Mouse (Mus musculus) midbrain, embryonic 16.5 days (tissue): ENCODE results near the gene Sectm1b. TPM values are rescaled to one million over a fixed set of nuclear protein-coding genes. Genes with fewer than 3 reads are reported as not detected.
"Not testable (repeated sequence)": the region's sequence is repeated elsewhere in the genome, so short reads cannot be mapped to it uniquely, and the experiment has no call there.

Source experiments
- ATAC-seq: fragments of 200-750 bp; cut with Nextera tagmentation; 2 replicates; pipeline ENCODE4 v1.8.0; 2017; ENCODE audit warnings: moderate TSS enrichment
- H3K27ac ChIP-seq: fragments of 300-500 bp; sonication (generic); 2 replicates; pipeline ENCODE4 v1.5.1; 2014; ENCODE audit warnings: mild to moderate bottlenecking, low read length, mixed read lengths
- H3K27me3 ChIP-seq: fragments of 300-500 bp; sonication (generic); 2 replicates; pipeline ENCODE4 v1.6.1; 2014; ENCODE audit warnings: low read depth, low read length, mixed read lengths; ENCODE audit not compliant: control insufficient read depth, insufficient read depth
- H3K36me3 ChIP-seq: fragments of 300-500 bp; sonication (generic); 2 replicates; pipeline ENCODE4 v1.6.1; 2014; ENCODE audit warnings: mild to moderate bottlenecking, low read length, moderate library complexity, mixed read lengths; ENCODE audit not compliant: control insufficient read depth, insufficient read depth
- H3K4me1 ChIP-seq: fragments of 300-500 bp; sonication (generic); 2 replicates; pipeline ENCODE4 v1.6.1; 2014; ENCODE audit warnings: mild to moderate bottlenecking, low read length, mixed read lengths; ENCODE audit not compliant: control insufficient read depth, insufficient read depth
- H3K4me2 ChIP-seq: fragments of 300-500 bp; sonication (generic); 2 replicates; pipeline ENCODE4 v1.6.1; 2014; ENCODE audit warnings: mild to moderate bottlenecking, low read length, mixed read lengths
- H3K4me3 ChIP-seq: fragments of 300-500 bp; sonication (generic); 2 replicates; pipeline ENCODE4 v1.5.1; 2014; ENCODE audit warnings: low read depth, mild to moderate bottlenecking, low read length, moderate library complexity, mixed read lengths
- H3K9ac ChIP-seq: fragments of 300-500 bp; sonication (generic); 2 replicates; pipeline ENCODE4 v1.6.1; 2014; ENCODE audit warnings: low read depth, low read length, mixed read lengths
- H3K9me3 ChIP-seq: fragments of 300-500 bp; sonication (generic); replicated peaks from 2 replicates; pipeline ENCODE4 v1.6.1; 2014; ENCODE audit warnings: mild to moderate bottlenecking, low read length, mixed read lengths; ENCODE audit not compliant: control insufficient read depth, poor library complexity, severe bottlenecking
- WGBS: fragments of 180-500 bp; shearing (Covaris S2); extraction: QIAGEN DNeasy Blood & Tissue Kit; methylation state at CpG from one replicate; pipeline ENCODE4 v1.1.7; 2014; 5-methylcytosine and 5-hydroxymethylcytosine counted together
- polyA plus RNA-seq: library from polyadenylated mRNA; unstranded; fragments of >200 nt; fragmentation: Nextera tagmentation; extraction: Ambion mirVana; gene quantifications from 2 replicates; pipeline ENCODE4 v1.2.1, GENCODE M21; 2015

Sectm1b gene
- polyA plus RNA-seq, 1 experiment from 2014 or later = not detected

DNA sequence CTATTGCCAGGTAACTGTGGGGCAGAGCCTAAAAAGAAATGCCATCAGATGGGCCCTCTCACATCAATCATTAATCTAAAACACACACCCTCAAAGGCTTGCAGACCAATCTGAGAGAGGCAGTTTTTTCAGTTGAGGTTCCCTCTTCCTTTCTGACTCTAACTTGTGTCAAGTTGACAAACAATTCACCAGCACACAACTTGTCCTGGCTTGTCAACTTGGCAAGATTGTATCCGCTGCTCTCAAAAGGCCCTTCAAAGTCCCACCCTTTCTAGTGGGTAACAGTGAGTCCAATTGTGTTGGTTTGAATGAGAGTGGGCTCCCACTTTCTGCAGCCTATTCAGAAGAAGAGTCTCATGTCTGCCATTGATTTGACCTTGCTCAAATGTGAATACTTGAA, 18.1 kb downstream of the Sectm1b start:
- Histone ChIP-seq H3K27me3 (no peaks in the 10 kb centered on the region; the same call in 1 of the 2 replicates), H3K36me3 (no peaks in the 10 kb centered on the region), H3K4me1 (no peaks in the 10 kb centered on the region), H3K4me3 (no peak overlapping the region), H3K27ac (no peak overlapping the region), H3K9ac (no peak overlapping the region), H3K9me3 (no peaks in the 10 kb centered on the region), H3K4me2 (no peak overlapping the region)
- 44% methylated on average over 1 of the region's 1 CpGs for WGBS
- ATAC-seq = no peak

DNA sequence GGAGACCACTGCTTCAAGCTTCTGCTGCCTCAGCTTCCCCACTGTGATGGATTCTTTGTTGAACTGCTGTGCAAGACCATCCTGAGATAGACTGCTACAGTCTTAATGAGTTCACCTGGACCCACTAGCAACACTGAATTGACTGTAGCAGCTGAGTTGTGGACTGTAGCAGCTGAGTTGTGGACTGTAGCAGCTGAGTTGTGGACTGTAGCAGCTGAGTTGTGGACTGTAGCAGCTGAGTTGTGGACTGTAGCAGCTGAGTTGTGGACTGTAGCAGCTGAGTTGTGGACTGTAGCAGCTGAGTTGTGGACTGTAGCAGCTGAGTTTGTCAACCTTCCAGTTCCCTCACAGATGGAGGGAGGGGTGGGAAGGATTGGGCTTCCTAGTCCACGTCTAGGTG, 20.3 kb downstream of the Sectm1b start:
- H3K4me2 ChIP-seq, H3K36me3 ChIP-seq, H3K27me3 ChIP-seq, H3K9me3 ChIP-seq, ATAC-seq, H3K4me3 ChIP-seq, H3K27ac ChIP-seq, H3K4me1 ChIP-seq, H3K9ac ChIP-seq: not testable (repeated sequence)
- 40% methylated on average over 1 of the region's 1 CpGs for WGBS

DNA sequence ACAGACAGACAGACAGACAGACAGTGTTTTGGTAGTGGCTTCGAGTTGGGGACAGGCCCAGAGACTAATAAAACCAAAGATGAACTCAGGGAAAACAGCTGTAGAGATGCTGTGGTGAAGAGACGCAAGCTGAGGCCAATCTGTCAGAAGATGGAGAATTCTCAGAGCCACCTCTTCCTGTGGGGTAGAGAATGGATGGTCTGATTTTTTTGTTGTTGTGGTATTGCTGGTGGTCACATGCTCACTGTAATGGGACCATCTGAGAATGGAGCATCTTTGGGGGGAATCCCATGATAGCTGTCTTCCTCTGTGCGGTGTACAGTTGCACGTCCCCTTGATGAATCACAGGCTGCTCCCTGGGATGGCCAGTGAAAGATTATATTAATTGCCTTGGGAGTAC, 20.9 kb downstream of the Sectm1b start:
- WGBS = 84% methylated on average over 4 of the region's 4 CpGs

DNA sequence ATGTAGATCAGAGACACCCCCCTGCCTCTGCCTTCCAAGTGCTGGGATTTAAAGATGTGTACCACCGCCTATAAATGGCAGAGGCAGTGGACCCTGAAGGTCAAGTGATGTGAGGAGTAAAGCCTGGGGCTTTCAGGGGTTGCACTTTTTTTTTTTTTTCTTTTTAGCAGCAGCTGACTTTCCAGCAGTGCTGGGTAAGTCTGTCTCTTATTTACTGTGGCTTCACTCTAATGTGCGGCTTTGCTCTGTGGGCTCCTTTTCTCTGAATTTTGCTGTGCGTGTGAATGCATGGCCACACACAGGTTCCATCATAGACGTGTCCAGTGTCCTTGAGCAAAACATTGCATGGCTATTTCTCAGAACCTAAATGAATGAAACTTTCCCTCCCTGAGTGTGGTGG, 21.7 kb downstream of the Sectm1b start:
- WGBS = 67% methylated on average over 4 of the region's 4 CpGs
- H3K4me2 ChIP-seq = no peak overlapping the region
- ATAC-seq = no peak

More for the DNA sequence above, 20.9 kb downstream of the Sectm1b start:
- H3K4me1 ChIP-seq = no peaks in the 10 kb centered on the region
- ATAC-seq = no peak
- no peak overlapping the region for H3K4me2 ChIP-seq
- no peak overlapping the region for H3K9ac ChIP-seq
- H3K27me3 ChIP-seq = no peaks in the 10 kb centered on the region; the same call in 1 of the 2 replicates
- H3K36me3 ChIP-seq = no peaks in the 10 kb centered on the region
- H3K4me3 ChIP-seq = no peak overlapping the region
- no peak overlapping the region for H3K27ac ChIP-seq
- no peaks in the 10 kb centered on the region for H3K9me3 ChIP-seq

DNA sequence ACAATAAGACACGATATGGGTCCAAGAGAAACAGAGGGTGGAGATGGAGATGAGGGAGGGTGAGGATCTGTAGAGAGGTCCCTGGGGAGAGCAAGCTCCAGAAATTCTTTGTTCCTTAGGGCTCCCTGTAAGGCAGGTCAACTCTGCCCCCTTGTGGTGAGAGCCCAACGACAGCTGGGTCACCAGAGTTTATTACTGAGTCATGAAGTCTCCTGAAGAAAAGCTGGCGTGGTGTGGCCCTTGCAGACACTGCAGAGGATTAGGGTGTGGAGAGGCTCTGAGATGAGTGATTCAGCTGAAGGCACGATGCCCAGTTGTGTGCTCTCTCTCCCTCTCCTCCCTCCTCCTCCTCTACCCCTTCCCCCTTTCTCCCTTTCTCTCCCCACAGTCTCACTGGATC, 22.2 kb downstream of the Sectm1b start:
- Histone ChIP-seq H3K36me3 (no peaks in the 10 kb centered on the region), H3K4me1 (no peaks in the 10 kb centered on the region), H3K9ac (no peak overlapping the region), H3K27me3 (no peaks in the 10 kb centered on the region), H3K4me2 (no peak overlapping the region), H3K27ac (no peak overlapping the region), H3K4me3 (no peak overlapping the region), H3K9me3 (no peaks in the 10 kb centered on the region)
- ATAC-seq = no peak
- WGBS = 5% methylated on average over 4 of the region's 4 CpGs

More for the DNA sequence above, 21.7 kb downstream of the Sectm1b start:
- Histone ChIP-seq H3K4me3 (no peak overlapping the region), H3K9me3 (no peaks in the 10 kb centered on the region), H3K36me3 (no peaks in the 10 kb centered on the region), H3K9ac (no peak overlapping the region), H3K4me1 (no peaks in the 10 kb centered on the region), H3K27ac (no peak overlapping the region), H3K27me3 (no peaks in the 10 kb centered on the region)

DNA sequence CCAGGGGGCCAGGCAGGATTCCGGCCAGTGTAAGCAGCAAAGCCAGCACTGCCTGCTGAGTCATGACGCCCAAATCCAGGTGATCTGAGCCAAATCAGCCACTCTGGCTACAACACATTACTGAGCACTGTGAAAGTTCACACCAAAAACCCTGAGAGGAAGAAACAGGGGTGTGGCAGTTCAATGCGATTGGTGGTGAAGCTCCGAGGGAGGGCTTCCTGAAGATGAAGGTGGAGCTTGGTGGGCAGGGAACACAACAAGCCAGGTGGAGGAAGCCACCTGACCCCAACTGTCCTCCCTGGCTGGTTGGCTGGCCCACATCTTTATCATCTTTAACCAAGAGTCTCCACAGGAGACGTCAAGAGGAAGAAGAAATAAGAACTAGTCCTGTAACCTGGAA, 24.1 kb downstream of the Sectm1b start, which contains the start of gene Cd7:
TSS of gene Cd7 (minus strand) at position 117 of the 400 bp plus-strand sequence.
- Histone ChIP-seq H3K4me3 (no peak within 1 kb of the TSS), H3K36me3 (no peaks in the 10 kb centered on the region), H3K9ac (no peak within 1 kb of the TSS), H3K9me3 (no peaks in the 10 kb centered on the region), H3K4me1 (no peaks in the 10 kb centered on the region), H3K27ac (no peak within 1 kb of the TSS), H3K27me3 (no peaks in the 10 kb centered on the region), H3K4me2 (no peak within 1 kb of the TSS)
- ATAC-seq = no peak
- 74% methylated on average over 5 of the region's 5 CpGs for WGBS

DNA sequence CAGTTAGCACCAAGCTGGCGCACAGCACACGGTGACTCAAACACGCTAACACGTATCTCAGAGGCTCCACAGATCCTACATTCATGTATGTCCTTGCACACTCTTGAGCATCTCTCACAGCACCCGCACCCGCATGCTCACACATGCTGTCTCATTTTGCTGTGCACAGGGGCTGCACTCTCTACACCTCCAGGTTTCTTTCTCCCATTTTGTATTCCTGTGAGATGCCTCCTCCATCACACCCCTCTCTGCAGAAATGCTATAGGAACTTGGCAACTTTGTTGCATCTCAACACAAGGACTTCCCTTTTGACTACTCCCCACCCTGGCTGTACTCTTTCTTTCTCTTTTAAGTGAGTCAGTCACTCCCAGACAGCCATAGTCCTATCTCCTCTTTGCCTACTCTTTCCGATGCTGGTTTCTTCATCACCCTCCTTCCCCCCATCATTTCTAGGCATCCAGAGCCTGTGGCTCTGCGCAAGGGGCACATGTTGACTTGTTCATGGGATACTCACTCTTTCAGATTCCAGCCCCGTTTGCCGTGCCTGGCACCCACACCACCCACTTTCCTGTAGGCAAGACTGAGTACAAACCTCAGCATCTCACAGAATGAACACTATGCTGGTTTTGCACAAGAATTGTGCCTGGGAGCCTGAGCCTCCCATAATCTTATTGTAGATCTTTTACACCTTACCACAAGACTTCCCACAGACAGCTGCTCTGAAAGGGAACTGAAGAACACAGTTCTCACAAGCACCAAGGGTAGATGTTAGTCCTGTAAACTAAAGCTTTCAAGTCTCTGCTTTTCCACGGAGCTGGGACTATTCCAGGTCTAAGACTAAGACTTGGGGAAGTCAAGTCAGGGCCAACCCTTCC, 24.8 kb downstream of the Sectm1b start:
- H3K27ac ChIP-seq = no peak overlapping the region
- H3K9me3 ChIP-seq = no peaks in the 10 kb centered on the region
- H3K36me3 ChIP-seq = no peaks in the 10 kb centered on the region
- H3K4me2 ChIP-seq = no peak overlapping the region
- no peak overlapping the region for H3K4me3 ChIP-seq
- H3K4me1 ChIP-seq = no peaks in the 10 kb centered on the region
- no peak for ATAC-seq
- 90% methylated on average over 11 of the region's 11 CpGs for WGBS
- H3K27me3 ChIP-seq = no peaks in the 10 kb centered on the region
- no peak overlapping the region for H3K9ac ChIP-seq

DNA sequence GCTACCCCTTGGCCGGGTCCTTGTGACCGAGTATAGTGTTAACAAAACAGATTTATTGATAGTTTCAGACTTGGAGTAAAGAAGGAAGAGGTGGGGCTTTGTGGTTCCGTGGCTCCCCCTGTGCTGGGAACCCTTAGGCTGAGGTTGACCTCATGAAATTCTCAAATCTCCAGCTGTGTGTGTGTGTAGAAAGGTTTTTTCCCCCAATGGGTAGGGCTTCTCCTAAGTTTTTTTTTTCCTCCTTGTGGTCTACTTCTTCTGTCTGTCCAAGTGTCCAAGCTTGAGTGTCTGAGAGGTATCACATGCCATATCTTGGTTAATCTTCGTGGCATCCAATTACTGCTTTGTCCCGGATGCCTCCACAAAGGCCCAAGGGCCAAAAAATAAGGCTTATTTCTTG, 30.3 kb downstream of the Sectm1b start:
- Histone ChIP-seq H3K27ac (no peak overlapping the region), H3K36me3 (no peaks in the 10 kb centered on the region), H3K4me3 (no peak overlapping the region), H3K4me2 (no peak overlapping the region), H3K4me1 (no peaks in the 10 kb centered on the region), H3K9ac (no peak overlapping the region), H3K9me3 (no peaks in the 10 kb centered on the region), H3K27me3 (no peaks in the 10 kb centered on the region)
- 90% methylated on average over 5 of the region's 5 CpGs for WGBS
- no peak for ATAC-seq

DNA sequence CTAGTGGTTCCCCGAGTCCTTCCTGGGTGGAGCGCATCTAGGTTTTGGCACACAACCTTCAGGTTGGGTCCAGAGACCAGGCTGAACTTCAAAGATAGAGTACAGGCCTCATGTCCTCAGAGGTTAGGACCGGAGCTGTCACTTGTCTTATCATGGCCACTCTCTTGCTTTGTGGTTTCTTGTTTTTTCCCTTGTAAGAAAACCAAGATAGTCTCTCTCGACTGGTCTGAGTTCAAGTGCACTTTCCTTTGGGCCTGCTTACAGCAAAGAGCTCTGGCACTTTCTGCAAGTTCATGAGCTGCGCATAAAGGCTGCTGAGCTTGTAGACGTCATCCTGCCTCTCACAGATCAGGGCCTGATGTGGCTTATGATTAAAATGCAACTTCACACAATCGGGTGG, 36.1 kb downstream of the Sectm1b start:
- no peaks in the 10 kb centered on the region for H3K27me3 ChIP-seq
- no peak overlapping the region for H3K9ac ChIP-seq
- no peaks in the 10 kb centered on the region for H3K4me1 ChIP-seq
- no peaks in the 10 kb centered on the region for H3K36me3 ChIP-seq
- H3K9me3 ChIP-seq = no peaks in the 10 kb centered on the region
- no peak for ATAC-seq
- 81% methylated on average over 7 of the region's 7 CpGs for WGBS
- H3K4me3 ChIP-seq = no peak overlapping the region
- H3K4me2 ChIP-seq = no peak overlapping the region
- no peak overlapping the region for H3K27ac ChIP-seq
